Mouse (Mus musculus): ENCODE results near the gene Fam155a.

Gene Fam155a

DNA sequence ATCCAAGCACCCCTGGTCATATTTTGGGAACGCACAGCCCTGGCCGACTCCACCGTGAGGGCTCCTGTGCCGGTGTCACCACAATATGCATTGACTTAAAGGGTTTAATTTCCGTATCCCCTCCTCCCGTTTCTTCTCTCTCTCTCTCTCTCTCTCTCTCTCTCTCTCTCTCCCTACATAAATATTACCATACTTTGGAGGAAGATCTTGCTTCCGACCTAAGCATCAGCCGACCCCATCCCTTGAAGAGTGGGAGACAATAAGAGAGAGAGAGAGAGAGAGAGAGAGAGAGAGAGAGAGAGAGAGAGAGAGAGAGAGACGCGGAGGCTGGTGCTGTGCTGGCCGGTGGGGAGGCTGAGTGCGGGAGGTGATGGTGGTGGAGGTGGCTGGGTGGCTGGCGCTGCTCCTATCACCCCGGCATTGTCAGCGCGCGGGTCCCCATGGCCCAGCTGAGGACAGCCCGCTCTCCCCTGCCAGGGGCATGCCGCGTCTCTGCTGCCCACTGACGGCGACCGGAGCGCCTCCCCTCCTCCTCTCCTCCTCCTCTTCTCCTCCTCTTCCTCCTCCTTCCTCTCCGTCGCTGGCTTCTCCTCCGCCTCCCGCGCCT, at the start of gene Fam155a:
TSS of gene Fam155a (minus strand) at position 163 of the 607 bp plus-strand sequence.
- no peak for DNase-seq (ENCODE audit: extremely low spot score, low read depth, low spot score)

GRCm38 (mm10) chr8:9813273-9813946, 42.4 kb upstream of the Fam155a start:
- peak; percentile 58 for DNase-seq (ENCODE audit: extremely low spot score, low read depth, low spot score)

DNA sequence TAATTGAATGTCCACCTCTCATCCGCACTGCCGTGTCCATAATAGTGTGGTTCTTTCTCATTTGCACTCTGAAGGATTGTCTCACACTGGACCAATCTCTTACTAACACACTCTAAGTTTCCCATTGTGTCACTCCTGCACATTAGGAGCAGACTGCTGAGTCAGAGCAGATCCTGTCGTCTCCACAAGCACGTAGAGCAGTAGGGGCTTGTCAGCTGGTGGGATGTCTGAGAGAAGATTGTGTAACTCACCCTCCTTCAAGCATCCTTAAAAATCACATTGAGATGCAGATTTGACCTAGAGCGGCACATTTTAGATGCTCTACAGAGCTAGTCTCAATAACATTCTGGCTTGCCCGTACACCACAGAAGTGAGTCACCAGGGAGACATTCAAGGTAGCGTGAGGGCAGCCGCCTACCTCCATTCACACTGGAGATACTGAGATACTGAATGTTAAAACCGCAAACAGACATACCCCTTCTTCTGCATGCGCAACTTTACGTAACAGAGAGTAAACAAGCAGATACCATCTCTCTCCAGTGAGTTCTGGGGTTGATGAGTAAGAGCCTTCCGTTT, 40.1 kb upstream of the Fam155a start:
- no peak for DNase-seq (ENCODE audit: extremely low spot score, low read depth, low spot score)

GRCm38 (mm10) chr8:9808596-9808995, 37.6 kb upstream of the Fam155a start:
- DNase-seq (ENCODE audit: extremely low spot score, low read depth, low spot score), result no peak

- DNase-seq (ENCODE audit: extremely low spot score, low read depth, low spot score), result no peak
Observed at GRCm38 (mm10) chr8:9805676-9806075, 34.7 kb upstream of the Fam155a start.

DNA sequence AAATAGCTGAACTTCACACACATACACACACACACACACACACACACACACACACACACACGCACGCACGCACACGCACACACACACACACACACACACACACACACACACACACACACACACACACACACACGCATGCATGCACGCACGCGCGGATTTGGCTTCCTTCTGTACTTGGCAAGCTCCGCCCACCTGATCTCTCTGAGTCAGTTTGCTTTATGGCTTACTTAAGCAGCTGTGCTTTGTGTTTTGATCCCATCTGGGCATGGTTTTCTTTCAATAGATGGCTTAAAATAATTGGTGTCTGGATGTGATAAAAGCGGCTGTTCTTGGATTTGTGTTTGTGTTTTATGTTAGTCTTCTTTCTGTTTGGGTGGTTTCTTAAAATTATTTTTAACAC, 29.4 kb upstream of the Fam155a start:
- peak; percentile 46 for DNase-seq (ENCODE audit: extremely low spot score, low read depth, low spot score)

DNA sequence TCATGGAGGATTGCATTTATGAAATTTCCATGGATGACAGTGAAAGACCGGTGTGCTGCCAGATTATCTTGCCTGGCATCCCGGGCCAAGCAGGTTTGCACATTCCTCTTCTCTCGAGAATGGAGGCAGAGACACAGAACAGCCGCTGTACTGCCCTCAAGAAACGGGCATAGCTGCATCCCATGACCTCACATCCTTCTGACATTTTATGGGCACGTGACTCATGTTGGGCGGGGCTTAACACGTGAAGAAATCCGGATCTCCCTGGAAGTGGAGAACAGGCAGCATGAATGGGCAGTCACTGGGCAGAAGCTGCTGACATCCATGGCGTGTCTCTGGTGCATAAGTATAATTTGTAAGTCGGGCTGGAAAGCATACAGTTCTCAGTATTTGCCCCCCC, 29.0 kb upstream of the Fam155a start:
- no peak for DNase-seq (ENCODE audit: extremely low spot score, low read depth, low spot score)

GRCm38 (mm10) chr8:9797514-9797913, 26.6 kb upstream of the Fam155a start:
- no peak for DNase-seq (ENCODE audit: extremely low spot score, low read depth, low spot score)

GRCm38 (mm10) chr8:9795724-9796123, 24.8 kb upstream of the Fam155a start:
- DNase-seq (ENCODE audit: extremely low spot score, low read depth, low spot score), result no peak

- DNase-seq (ENCODE audit: extremely low spot score, low read depth, low spot score), result no peak
Observed at GRCm38 (mm10) chr8:9793351-9793750, 22.4 kb upstream of the Fam155a start.

GRCm38 (mm10) chr8:9780332-9780731, 9.4 kb upstream of the Fam155a start:
- DNase-seq (ENCODE audit: extremely low spot score, low read depth, low spot score), result no peak

GRCm38 (mm10) chr8:9778148-9778547, 7.2 kb upstream of the Fam155a start:
- DNase-seq (ENCODE audit: extremely low spot score, low read depth, low spot score), result no peak

GRCm38 (mm10) chr8:9776818-9777217, 5.9 kb upstream of the Fam155a start:
- DNase-seq (ENCODE audit: extremely low spot score, low read depth, low spot score), result no peak

- DNase-seq (ENCODE audit: extremely low spot score, low read depth, low spot score), result no peak
Observed at GRCm38 (mm10) chr8:9772519-9772840, 1.5 kb upstream of the Fam155a start.

- no peak for DNase-seq (ENCODE audit: extremely low spot score, low read depth, low spot score)
Observed at GRCm38 (mm10) chr8:9771606-9772518, 901 bp upstream of the Fam155a start.

DNA sequence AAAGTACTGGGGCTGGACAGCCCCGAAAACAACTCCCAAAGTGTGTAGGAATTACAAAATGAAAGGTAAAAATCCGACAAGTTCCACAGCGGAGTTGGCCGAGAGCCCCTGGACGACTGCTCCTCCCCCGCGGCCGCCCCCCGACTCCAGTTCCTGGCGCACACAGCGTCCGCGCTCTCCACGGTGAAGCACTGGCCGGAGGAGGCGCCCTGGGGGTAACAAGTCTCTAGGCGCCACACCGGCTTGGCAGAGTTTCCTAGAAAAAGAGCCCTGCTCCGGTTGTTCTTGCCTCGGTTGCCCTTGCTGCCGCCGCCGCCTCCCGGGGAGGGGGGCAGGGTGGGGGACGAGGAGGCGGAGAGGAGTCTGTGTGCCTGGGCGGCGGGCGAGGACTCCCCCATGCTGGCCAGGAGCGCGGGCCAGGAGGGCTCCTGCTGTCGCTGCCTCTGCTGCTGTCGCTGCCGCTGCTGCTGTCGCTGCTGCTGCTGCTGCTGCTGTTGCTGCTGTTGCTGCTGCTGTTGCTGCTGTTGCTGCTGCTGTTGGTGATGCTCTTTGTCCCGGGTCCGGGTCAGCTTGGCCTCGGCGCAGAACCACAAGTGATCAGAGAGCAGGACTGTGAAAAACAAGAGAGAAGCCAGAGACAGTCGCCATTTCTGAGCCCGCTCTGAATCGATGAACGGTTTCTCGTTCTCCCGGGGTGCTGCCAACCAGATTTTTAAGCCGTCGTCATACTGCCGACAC, 531 bp downstream of the Fam155a start:
- DNase-seq (ENCODE audit: extremely low spot score, low read depth, low spot score), result no peak

GRCm38 (mm10) chr8:9769061-9769460, 1.9 kb downstream of the Fam155a start:
- peak; percentile 53 for DNase-seq (ENCODE audit: extremely low spot score, low read depth, low spot score)

DNA sequence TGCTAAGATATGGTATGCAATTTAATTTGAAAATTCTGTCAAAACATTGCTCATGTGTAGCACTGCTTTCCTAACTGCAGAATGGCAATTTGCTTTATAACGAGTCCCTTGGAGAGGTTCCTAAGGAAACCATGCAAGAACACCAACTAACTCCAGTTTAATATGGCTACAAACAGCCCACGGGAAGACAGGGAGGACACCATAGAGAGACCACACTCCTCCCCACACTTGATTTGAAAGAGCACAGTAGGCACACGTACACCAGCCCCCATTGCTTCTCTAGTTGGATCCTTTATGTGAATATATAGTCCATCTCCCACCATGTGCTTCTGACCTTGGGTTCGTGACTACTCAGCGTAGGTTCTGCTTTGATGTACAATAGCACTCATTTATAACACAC, 35.8 kb downstream of the Fam155a start:
- no peak for DNase-seq (ENCODE audit: extremely low spot score, low read depth, low spot score)

DNA sequence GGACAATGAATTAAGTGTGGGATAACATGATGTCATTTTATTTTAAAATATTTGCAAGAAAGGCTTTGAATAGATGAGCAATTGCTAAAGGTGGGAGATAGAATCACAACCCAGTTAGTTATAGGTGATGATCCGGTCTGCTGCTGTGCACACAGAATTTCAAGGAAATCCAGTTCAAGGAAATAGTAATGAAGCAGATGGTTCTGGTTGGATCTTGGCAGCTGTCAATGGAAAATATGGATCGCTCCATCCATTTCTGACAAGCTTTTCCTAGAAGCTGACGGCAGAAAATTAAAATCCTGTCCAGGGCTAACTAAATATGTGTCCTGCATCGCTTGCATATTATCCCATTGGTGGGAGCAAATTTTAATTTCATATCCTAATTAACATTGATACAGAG, 61.2 kb downstream of the Fam155a start:
- DNase-seq (ENCODE audit: extremely low spot score, low read depth, low spot score), result no peak

GRCm38 (mm10) chr8:9707433-9707832, 63.5 kb downstream of the Fam155a start:
- no peak for DNase-seq (ENCODE audit: extremely low spot score, low read depth, low spot score)

GRCm38 (mm10) chr8:9694794-9695193, 76.2 kb downstream of the Fam155a start:
- no peak for DNase-seq (ENCODE audit: extremely low spot score, low read depth, low spot score)
